Mouse (Mus musculus) embryonic stem cell, embryonic (primary cell): ENCODE results near the gene Crhr1.

Experiments
- CTCF ChIA-PET, 4 experiments: fragments of 300-600 bp in 2 of 4; fragments of 350-600 bp in 2 of 4; sonication (Branson Sonifier 250); formaldehyde crosslinking; loops; one replicate each; lab custom pipeline; 2022; ENCODE audit warnings: inconsistent platforms in 2 of 4; lab: Charles Lee
- POLR2A ChIA-PET, 4 experiments: fragments of 300-600 bp in 2 of 4; fragments of 350-600 bp in 2 of 4; sonication (Branson Sonifier 250); formaldehyde crosslinking; loops; one replicate each; lab custom pipeline; 2022; ENCODE audit warnings: antibody characterized with exemption in 4 of 4, inconsistent platforms in 1 of 4; lab: Charles Lee

Gene Crhr1

DNA sequence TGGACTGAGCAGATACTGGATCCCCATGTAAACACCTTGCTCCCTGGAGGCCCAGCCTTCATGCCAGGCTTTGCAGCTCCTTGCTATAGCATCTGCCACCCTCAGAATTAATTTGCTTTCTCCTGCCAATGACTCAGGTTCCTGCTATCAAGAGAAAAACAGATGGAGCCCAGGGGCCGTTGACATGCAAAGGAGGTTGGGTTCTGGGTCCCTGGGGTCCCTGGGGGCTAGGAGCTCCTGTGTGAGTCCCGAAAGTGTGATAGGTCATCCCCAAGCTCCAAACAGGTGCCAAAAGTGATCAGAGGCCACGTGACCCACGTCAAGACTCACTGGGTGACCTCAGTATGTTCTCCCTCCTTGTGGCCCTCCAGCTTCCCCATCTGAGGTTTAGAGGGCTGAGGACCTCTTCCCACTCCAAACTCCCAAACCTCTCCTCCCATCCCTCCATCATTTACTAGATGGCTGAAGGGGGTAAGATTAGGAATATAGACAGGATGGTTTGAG is 27.2 kb downstream of the Crhr1 start:
- POLR2A ChIA-PET: interaction anchor here in 1 of 4 experiments (0.7 kb wide), 1 partner anchor 119 kb away, joined by 9 read pairs; no protein-coding TSS in a partner anchor
- CTCF ChIA-PET: interaction anchor here in 1 of 4 experiments (1.0 kb wide), 1 partner anchor 28 kb away, joined by 10 read pairs; the partner anchor contains the start of gene Crhr1

DNA sequence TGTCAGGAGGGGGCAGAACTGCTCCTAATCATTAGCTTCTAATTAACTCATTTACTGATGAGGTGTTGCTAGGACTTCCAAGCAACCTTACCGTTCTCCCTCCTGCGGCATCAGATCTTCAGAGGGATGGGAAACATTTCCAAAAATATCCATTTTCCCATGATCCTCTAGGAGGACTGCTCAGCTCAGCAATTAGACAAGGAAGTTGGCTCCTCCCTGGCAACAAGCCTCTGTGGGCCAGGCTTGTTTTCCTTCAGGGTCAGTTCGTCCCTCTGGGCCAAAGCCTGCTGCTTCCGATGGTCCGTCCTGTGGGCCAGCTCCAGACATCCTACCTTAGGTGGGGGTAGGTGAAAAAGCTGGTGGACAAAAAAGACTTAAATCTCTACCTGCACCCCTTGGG is 28.5 kb downstream of the Crhr1 start:
- ChIA-PET CTCF (interaction anchor here (0.6 to 1.9 kb wide), 5 partner anchors 10 to 174 kb away, joined by 3 to 8 read pairs (median 4); partner anchors contain the start of gene Crhr1 (in 1 of the 4)), POLR2A (interaction anchor here in 1 of 4 experiments (1.7 kb wide), 1 partner anchor 13 kb away, joined by 3 read pairs; no protein-coding TSS in a partner anchor)

DNA sequence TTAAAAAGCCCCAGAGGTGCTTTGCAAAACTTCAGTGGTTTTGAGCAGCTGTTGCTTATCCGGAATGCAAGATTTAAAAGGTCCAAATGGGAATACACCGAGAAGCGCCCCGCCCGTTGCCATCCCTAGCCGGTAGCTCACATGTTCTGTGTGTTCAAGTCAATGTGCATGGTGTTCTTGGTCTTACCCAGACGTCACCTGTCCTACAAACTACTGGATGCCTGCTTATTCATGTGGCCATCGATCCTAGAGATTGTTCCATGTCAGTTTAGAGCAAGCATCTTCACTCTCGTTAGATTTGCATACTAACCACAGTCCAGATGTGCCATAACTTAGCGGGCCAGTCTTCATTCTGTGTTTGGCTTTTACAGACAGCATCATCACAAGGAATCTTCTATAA is 31.6 kb downstream of the Crhr1 start:
- ChIA-PET POLR2A (interaction anchor here in 2 of 4 experiments (1.1 to 1.5 kb wide), 2 partner anchors 10 to 177 kb away, joined by 3 to 4 read pairs; no protein-coding TSS in a partner anchor), CTCF (interaction anchor here (1.1 to 1.9 kb wide), 6 partner anchors 14 to 167 kb away, joined by 3 to 8 read pairs (median 6); no protein-coding TSS in a partner anchor)

DNA sequence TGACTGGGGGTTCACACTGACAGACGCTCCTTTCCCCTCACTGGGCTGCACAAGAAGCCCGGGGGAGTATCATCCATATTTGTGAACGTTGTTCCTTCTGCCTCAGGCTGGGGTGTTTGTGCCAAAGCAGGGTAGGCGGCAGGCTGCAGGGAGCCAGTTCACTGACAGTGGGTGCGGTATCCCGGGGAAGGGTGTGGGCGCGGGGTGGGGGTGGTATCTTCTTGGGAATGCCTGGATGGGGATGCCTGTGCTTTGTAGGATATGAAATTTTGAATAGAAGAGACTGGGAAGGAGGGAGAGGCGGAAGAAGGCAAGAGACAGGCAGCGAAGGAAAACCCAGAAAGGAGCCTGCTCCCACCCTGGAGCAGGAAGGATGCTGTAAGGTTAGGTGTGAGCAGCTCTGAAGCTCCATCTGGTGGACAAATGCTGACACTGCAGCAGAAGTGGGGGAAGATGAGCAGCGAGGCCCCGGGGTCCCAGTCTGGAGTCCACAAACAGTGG is 38.7 kb downstream of the Crhr1 start:
- ChIA-PET POLR2A (interaction anchor here in 3 of 4 experiments (1.1 to 1.7 kb wide), 9 partner anchors 9 to 205 kb away, joined by 3 to 7 read pairs (median 4); partner anchors contain the start of gene Arf2 (in 1 of the 3)), CTCF (interaction anchor here (0.6 to 5.6 kb wide), 43 partner anchors 9 to 1084 kb away, joined by 3 to 76 read pairs (median 4); partner anchors contain the start of genes Arf2 (in 1 of the 4) and Sppl2c (in 1 of the 4))

DNA sequence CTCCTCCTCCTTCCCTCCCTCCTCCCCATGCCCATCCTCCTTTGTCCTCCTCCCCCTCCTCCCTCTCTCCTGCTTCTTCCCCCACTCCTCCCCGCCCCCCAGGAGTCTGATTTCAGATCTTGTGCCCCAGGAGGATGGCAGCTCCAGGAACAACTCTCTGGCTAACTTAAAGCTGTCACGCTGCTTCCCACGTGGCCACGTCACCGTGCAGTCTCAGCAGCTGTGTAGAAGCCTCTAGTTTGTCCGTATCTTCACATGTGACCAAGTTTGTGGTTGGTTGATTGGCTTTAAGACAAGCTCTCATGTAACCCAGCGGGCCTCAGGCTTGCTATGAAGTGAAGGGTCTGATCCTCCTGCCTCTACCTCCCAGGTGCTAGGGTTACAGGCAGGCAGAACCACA is 46.2 kb downstream of the Crhr1 start:
- ChIA-PET CTCF (interaction anchor here in 1 of 4 experiments (0.6 kb wide), 2 partner anchors 78 to 149 kb away, joined by 10 read pairs; no protein-coding TSS in a partner anchor), POLR2A (interaction anchor here in 2 of 4 experiments (0.6 to 0.9 kb wide), 3 partner anchors 10 to 526 kb away, joined by 3 read pairs; no protein-coding TSS in a partner anchor)

DNA sequence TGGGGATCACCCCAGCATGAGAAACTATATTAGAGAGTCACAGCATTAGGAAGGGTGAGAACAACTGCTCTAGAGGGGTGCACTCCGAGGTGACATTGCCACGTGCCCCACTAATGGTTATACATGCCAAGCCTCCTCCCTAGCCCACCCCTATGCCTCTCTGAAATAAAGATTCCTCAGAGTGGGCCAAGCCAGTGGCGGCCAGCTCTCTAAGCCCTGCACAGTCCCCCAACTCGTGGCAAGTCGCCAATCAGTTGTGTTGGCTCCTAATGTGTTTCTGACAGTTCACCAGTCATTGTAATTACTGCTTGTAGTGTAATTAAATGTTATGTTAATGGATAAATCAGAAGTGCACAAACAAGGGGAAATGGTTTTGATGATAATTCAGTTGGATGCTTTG is 47.1 kb downstream of the Crhr1 start:
- POLR2A ChIA-PET: no interaction called here
- CTCF ChIA-PET: no interaction called here

DNA sequence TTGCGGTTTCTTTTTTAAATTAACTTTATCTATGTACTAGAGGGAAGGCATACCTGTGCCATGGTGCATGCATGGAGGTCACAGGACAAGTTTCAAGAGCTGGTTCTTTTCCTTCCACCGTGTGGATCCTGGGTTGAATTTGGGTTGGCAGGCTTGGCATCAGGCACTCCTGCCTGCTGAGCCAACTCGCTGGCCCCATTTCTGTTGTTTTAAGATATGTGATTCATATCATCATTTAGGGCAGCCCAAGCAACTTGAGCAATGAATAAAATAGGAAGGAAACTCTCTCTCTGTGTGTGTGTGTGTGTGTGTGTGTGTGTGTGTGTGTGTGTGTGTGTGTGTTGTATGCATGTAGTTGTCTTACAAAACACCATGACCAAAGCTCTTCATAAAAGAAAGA is 49.5 kb downstream of the Crhr1 start:
- CTCF ChIA-PET: interaction anchor here in 1 of 4 experiments (0.6 kb wide), 1 partner anchor 19 kb away, joined by 5 read pairs; no protein-coding TSS in a partner anchor
- POLR2A ChIA-PET: interaction anchor here in 1 of 4 experiments (0.6 to 0.7 kb wide), 2 partner anchors 34 to 185 kb away, joined by 3 to 4 read pairs; no protein-coding TSS in a partner anchor

DNA sequence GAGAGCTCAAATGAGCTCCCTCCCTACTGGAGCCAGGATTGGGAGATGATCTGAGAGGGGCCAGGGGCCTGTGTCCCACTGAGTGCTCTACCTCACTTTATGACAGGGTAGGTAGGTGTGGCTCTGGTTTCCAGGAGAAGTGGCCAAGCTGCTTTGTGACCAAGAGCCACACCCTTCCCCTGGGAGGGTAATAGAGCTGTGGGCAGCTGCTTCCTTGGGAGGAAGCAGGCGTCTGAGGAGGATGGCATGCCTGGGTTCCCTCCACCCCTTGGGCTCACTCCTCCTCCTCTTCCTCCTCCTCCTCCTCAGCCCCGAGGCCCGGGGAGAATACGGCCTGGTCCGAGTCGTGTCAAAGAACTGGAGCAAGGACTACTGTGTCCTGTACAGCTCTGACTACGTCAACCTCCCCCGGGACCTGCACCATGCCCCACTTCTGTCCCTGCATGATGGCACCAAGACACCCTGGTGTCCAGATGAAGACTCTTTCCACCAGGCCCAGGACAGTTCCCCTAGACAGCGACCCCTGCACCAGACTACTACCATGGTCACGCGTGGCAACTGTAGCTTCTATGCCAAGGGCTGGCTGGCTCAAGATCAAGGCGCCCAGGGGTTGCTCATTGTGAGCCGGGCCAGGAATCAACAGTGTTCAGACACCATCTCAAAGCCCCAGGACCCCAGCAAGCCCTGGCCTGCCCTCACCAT is 53.6 kb downstream of the Crhr1 start, which contains the start of gene Sppl2c:
TSS of gene Sppl2c (plus strand) at position 193 of the 702 bp plus-strand sequence.
- ChIA-PET CTCF (interaction anchor here (0.7 to 1.4 kb wide), 7 partner anchors 9 to 199 kb away, joined by 3 to 11 read pairs (median 4); no protein-coding TSS in a partner anchor), POLR2A (interaction anchor here (0.5 to 1.4 kb wide), 8 partner anchors 11 to 233 kb away, joined by 3 to 4 read pairs (median 3); partner anchors contain the start of gene Nsf (in 1 of the 4))

DNA sequence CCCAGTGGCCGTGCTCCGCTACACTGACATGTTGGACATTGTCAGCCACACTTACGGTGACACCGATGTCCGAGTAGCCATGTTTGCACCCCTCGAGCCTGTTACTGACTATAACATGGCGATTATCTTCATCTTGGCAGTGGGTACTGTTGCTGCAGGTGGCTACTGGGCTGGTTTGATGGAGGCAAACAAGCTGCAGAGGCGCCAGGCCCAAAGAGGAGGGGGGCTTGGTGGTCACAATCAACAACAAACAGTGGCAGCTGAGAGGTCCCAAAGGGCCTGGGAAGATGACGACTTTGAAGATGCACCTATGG is 54.1 kb downstream of the Crhr1 start:
- ChIA-PET POLR2A (interaction anchor here in 1 of 4 experiments (0.6 kb wide), 1 partner anchor 143 kb away, joined by 3 read pairs; no protein-coding TSS in a partner anchor), CTCF (interaction anchor here in 3 of 4 experiments (1.2 to 1.4 kb wide), 3 partner anchors 9 to 190 kb away, joined by 4 to 7 read pairs (median 5); no protein-coding TSS in a partner anchor)

DNA sequence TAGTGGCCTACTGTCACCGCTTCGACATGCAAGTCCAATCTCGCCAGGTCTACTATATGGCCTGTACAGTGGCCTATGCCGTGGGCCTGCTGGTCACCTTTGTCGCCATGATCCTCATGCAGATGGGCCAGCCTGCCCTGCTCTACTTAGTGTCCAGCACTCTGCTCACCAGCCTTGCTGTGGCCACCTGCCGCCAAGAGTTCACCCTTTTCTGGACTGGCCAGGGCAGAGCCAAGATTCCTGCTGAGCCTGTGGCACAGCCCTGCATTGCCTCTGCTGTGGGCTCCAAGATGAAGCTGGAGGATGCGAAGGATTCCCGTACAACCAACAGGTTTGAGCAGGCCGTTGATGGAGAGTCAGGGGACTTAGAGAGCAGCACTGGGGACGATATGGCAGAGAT is 55.1 kb downstream of the Crhr1 start:
- POLR2A ChIA-PET: no interaction called here

DNA sequence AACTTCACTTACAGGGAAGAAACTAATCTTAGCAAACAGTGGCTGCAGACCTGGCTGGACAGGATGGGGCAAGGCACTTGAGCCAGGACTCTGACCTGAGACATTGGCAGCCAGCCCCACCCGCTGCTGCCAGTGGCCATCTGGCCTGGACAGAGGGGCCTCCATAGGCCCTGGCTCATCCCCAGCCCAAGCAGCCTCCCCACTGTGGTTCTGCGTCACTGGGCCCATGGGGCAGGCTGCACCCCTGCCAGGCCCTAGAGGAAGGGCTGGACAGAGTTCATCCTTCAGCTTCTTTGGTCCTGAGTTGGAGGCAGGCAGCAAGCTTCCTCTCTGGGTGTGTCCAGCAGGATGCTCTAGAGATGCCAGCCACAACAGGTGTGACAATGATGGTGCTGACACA is 57.4 kb downstream of the Crhr1 start:
- POLR2A ChIA-PET: no interaction called here
- CTCF ChIA-PET: interaction anchor here in 2 of 4 experiments (0.5 to 0.6 kb wide), 2 partner anchors 127 to 426 kb away, joined by 3 read pairs; no protein-coding TSS in a partner anchor

More for the DNA sequence above, 55.1 kb downstream of the Crhr1 start:
- CTCF ChIA-PET: interaction anchor here in 2 of 4 experiments (0.7 to 1.0 kb wide), 2 partner anchors 191 to 425 kb away, joined by 3 to 4 read pairs; no protein-coding TSS in a partner anchor

DNA sequence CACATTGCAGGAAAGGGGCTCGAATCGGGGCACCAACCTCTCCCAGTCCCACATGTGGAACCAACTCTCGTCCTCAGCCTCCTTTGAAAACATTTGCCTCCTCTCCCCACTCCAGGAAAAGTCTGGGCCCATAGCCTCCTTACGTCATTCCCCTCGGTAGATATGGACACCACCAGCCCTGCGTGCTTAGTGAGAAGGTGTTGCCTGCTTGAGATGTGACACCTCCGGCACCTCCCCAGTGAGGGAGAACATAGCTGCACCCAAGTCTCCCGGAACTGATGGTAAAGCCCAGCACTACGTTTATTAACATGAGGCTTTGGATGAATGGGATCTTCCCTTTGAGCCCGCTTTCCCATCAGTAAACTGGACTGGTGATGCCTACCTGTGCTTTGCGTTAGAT is 62.7 kb downstream of the Crhr1 start:
- ChIA-PET CTCF (interaction anchor here in 3 of 4 experiments (0.5 to 2.1 kb wide), 18 partner anchors 9 to 215 kb away, joined by 3 to 15 read pairs (median 4); partner anchors contain the start of genes Mapt (in 1 of the 3) and Sppl2c (in 1 of the 3)), POLR2A (interaction anchor here in 2 of 4 experiments (0.6 to 1.0 kb wide), 2 partner anchors 93 to 400 kb away, joined by 3 to 4 read pairs; no protein-coding TSS in a partner anchor)

DNA sequence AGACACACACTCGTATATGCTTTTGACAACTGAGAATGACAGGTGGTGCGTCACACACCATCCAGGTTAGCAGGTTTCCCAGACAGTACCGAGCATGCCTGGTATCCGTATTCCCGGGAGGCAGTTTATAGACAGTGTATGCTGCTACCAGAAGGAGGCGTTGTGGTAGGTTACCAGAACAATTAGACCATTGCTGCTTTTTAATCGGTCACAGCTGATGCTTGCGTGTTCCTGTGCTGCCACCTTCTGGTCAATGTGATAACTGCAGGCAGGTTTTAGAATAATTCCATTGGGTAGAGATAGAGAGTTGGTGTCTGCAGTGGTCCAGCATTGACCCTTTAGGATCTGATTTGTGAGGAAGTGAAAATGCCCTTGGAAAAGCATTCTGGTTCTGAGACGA is 63.1 kb downstream of the Crhr1 start:
- ChIA-PET CTCF (interaction anchor here in 3 of 4 experiments (0.5 to 2.1 kb wide), 19 partner anchors 10 to 216 kb away, joined by 3 to 15 read pairs (median 4); partner anchors contain the start of genes Mapt (in 1 of the 3) and Sppl2c (in 1 of the 3)), POLR2A (interaction anchor here in 1 of 4 experiments (1.0 kb wide), 1 partner anchor 93 kb away, joined by 4 read pairs; no protein-coding TSS in a partner anchor)

DNA sequence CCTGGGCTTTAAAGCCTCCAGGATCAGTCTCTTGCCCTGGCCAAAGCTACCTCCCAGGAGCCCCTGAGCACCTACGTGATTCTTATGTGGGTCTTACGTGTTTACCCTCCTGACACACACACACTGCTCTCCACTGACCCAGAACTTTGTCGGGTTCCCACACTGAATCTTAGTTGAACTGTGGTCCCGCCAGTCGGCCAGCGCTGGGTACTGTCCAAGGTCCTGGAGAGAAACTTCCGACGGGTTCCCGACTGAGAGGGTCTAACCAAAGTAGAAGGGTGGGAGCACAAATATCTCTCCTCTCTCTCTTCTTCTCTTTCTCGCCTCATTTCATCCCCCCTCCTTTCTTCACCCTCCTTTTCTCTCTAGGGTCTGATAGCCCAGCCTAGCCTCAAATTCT is 65.2 kb downstream of the Crhr1 start:
- ChIA-PET CTCF (interaction anchor here in 2 of 4 experiments (0.5 to 3.1 kb wide), 5 partner anchors 80 to 436 kb away, joined by 3 to 12 read pairs (median 5); no protein-coding TSS in a partner anchor), POLR2A (interaction anchor here in 3 of 4 experiments (0.5 to 1.9 kb wide), 4 partner anchors 33 to 210 kb away, joined by 3 to 7 read pairs (median 3); no protein-coding TSS in a partner anchor)

DNA sequence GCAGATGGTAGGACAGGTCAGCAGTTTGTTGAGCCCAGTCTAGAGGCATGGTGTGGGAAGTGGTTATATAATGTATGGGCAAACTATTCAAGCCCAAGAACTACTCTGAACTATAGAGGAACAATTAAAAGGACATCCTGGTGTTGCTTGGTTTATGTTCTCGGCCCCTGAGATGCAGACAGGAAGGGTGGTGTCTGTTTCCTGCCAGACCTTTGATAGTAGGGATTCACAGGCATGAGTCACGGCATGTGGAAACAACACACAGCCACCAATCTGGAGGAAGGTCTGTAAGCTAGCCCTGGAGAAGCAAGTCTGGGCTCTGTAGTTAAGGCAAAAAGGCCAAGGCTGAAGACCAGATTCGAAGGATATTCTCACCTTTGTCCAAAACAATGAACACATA is 70.6 kb downstream of the Crhr1 start:
- CTCF ChIA-PET: no interaction called here
- POLR2A ChIA-PET: interaction anchor here in 1 of 4 experiments (0.6 to 0.9 kb wide), 2 partner anchors 83 to 134 kb away, joined by 3 to 4 read pairs; no protein-coding TSS in a partner anchor

DNA sequence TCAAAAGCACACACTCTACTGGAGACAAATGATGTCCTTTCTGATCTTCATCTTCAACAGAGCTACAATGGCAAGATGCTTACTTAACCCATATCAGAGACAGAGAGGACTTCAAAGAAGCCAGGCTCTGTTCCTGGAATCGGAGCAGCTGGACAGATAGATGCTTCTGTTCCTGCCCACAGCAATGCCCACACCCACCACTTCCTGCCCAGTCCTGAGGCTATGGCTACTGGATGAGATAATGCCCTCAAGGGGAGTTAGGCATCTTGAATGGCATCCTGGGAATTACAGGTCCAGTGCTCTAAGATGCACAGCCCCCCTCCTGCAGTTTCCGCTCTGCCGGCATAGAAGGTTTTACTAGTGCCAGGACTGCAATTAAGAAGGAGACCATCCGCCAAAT is 73.9 kb downstream of the Crhr1 start:
- ChIA-PET POLR2A (interaction anchor here in 1 of 4 experiments (1.5 kb wide), 1 partner anchor 83 kb away, joined by 5 read pairs; no protein-coding TSS in a partner anchor), CTCF (no interaction called here)

DNA sequence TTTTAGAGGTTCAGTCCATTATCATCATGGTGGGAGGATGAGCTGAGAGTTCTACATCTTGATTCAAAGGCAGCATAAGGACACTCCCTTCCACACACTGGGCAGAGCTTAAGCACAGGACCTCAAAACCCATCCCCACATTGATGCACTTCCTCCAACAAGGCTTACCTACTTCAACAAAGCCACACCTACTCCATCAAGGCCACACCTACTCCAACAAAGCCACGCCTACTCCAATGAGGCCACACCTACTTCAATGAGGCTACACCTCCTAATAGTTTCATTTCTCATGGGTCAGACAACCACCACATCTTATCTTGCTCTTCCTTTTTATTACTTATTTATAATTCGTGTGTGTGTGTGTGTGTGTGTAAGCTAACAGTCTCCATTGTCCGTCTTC is 76.4 kb downstream of the Crhr1 start:
- ChIA-PET POLR2A (interaction anchor here in 2 of 4 experiments (0.6 to 1.2 kb wide), 3 partner anchors 13 to 152 kb away, joined by 3 to 4 read pairs (median 3); no protein-coding TSS in a partner anchor), CTCF (no interaction called here)
